Mouse (Mus musculus): ENCODE results near the gene B230307C23Rik. TPM values are rescaled to one million over a fixed set of nuclear protein-coding genes. Genes with fewer than 3 reads are reported as not detected.
A peak's percentile ranks its signal among the peaks of the same experiment; 100 is the strongest.
"Not testable (repeated sequence)": the region's sequence is repeated elsewhere in the genome, so short reads cannot be mapped to it uniquely, and the experiment has no call there.

Gene B230307C23Rik
- total RNA-seq, 2 experiments from 2014 or later = 3.7 to 4.5 TPM

GRCm38 (mm10) chr16:97995849-97996615, 1.1 kb upstream of the B230307C23Rik start:
- intact Hi-C loops (cut with DNase I) = loop anchor here (5.0 to 10.0 kb wide), 3 partner anchors 34 to 141 kb away; partner anchors contain the start of genes C2cd2, Prdm15 and Zbtb21

DNA sequence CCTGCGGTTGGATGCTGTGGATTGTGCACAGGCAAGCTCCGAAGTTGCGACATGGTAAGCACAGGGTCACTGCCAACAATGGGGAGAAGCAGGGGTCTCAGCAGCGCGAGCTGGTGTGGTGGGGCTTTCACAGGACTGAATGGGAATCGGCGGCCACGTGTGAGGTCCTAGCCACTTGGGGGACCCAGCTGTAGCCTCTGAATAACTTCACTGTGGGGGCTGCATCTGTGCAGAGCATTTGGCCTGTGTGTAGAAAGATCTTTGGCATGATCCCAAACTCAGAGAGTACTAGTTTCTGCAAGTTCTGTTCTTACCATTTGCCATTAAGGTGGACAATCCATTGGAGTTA, 242 bp downstream of the B230307C23Rik start:
- DNase-seq (ENCODE audit: low spot score) = not testable (repeated sequence)
- intact Hi-C loops (cut with DNase I) = loop anchor here (5.0 to 10.0 kb wide), 3 partner anchors 35 to 143 kb away; partner anchors contain the start of genes C2cd2, Prdm15 and Zbtb21

More at GRCm38 (mm10) chr16:97995849-97996615, 1.1 kb upstream of the B230307C23Rik start:
- DNase-seq (ENCODE audit: low spot score) = peak; percentile 24

DNA sequence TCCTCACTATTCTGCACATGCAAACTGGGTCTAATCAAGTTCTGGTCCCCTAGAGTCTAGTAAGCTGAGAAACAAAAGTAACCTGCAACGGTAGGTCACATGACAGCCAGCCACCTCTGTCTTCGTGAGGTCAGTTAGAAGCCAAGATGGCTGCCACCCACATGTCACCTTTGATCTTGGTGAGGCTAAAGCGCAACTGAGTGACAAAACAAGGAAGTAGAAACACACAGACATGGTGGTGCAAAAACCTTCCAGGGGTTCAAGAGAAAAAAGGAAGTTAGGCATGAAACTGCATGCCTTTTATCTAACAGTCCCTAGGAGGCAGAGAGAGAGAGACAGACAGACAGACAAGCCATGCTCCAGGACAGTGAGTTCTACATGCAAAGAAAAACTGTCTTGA, 25.0 kb downstream of the B230307C23Rik start:
- DNase-seq (ENCODE audit: low spot score) = no peak
- intact Hi-C loops (cut with DNase I) = no loop called here

DNA sequence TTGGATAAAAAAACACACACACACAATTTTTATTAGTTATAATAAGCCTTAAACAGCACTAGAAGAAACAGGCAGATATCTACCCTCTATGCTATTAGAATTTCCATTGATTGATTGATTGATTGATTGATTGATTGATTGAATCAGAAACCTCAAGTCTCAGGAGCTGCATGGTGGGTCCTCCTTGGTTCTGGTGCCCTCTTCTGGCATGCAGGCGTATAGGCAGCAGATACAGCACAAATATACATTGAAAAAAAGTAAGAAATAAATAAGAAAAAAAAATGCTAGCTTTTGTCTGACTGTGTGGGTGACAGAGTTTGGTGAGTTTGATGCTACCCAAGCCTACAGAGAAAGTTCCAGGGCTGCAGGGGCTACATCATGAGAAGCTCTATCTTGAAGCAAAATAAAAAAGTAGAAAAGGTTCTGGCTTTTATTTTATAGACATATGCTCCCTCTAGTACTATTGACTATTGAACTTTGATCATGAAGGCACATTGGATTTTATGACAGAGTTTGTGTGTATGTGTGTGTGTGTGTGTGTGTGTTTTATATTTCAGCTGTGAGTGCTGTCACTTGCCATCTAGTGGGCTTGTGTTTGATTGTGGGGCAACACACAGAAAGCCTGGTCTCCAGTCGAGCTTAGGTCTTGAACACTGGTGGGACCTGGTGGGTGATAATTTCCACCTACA, 25.7 kb downstream of the B230307C23Rik start:
- no peak for DNase-seq (ENCODE audit: low spot score)
- intact Hi-C loops (cut with DNase I) = no loop called here

GRCm38 (mm10) chr16:98026186-98026585, 29.1 kb downstream of the B230307C23Rik start:
- intact Hi-C loops (cut with DNase I) = not testable (repeated sequence)

GRCm38 (mm10) chr16:98034971-98035370, 37.9 kb downstream of the B230307C23Rik start:
- DNase-seq (ENCODE audit: low spot score); intact Hi-C loops (cut with DNase I): not testable (repeated sequence)

More at GRCm38 (mm10) chr16:98026186-98026585, 29.1 kb downstream of the B230307C23Rik start:
- not testable (repeated sequence) for DNase-seq (ENCODE audit: low spot score)

DNA sequence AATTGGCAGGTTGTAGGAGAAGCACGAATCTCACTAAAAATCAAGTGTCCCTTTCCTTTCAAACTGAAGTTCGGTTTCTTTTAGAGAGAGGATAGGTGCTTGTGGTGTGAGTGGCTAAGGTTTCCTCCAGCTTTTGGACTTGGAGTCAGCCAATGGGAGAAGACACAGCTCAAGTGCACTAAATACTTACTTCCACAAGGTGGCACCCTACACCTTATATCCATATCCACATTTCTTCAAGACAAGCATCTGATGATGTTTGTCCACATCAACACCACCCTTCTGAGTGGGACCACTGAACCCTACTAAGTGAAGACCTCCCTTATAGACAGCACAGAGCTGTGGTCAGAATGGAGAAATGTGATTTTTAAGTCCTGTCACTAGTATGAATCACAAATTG, 44.6 kb downstream of the B230307C23Rik start:
- intact Hi-C loops (cut with DNase I) = no loop called here
- DNase-seq (ENCODE audit: low spot score) = no peak

- DNase-seq (ENCODE audit: low spot score); intact Hi-C loops (cut with DNase I): not testable (repeated sequence)
These were observed 82.3 kb downstream of the B230307C23Rik start for GRCm38 (mm10) chr16:98079382-98079781.

- not testable (repeated sequence) for DNase-seq (ENCODE audit: low spot score)
These were observed 84.0 kb downstream of the B230307C23Rik start for GRCm38 (mm10) chr16:98081140-98081539.

More at GRCm38 (mm10) chr16:98081140-98081539, 84.0 kb downstream of the B230307C23Rik start:
- intact Hi-C loops (cut with DNase I) = not testable (repeated sequence)

Other genes with a start within 250 kb of the B230307C23Rik start
- under 1 TPM in 1 of 2 experiments, not detected in 1; 0.16 TPM for gene Ripk4, start 233.5 kb upstream of the B230307C23Rik start, total RNA-seq (2021)
- gene Prdm15, start 145.5 kb upstream of the B230307C23Rik start, total RNA-seq (2021) = 1 to 10 TPM; 5.1 TPM
- gene C2cd2, start 34.7 kb upstream of the B230307C23Rik start, total RNA-seq (2021) = 10 to 100 TPM; 20.2 to 25.2 TPM
- gene Zbtb21, start 34.7 kb upstream of the B230307C23Rik start, total RNA-seq (2021) = 10 to 100 TPM in 1 of 2 experiments, 1 to 10 TPM in 1; 7.0 to 10.9 TPM
- gene A630089N07Rik, start 85.1 kb downstream of the B230307C23Rik start, total RNA-seq (2021) = 1 to 10 TPM; 2.7 to 3.0 TPM